Mouse (Mus musculus) layer of hippocampus, adult 2 months (tissue): ENCODE measurements at regions not wholly inside any gene's neighbourhood (a gene's known extent, or its start where the extent isn't known, plus 50 kb on each side); places are given as distances from the start of the nearest gene placed in this dataset.

Source experiments
- DNase-seq, 2 experiments: peaks; one replicate each; pipeline ENCODE4 v3.0.0; 2022; ENCODE audit warnings: low spot score in 2 of 2
- H3K27ac ChIP-seq: fragments of 200-600 bp; 2 replicates; pipeline ENCODE4 v1.8.1; 2022
- H3K4me3 ChIP-seq: fragments of 200-600 bp; 2 replicates; pipeline ENCODE4 v1.8.1; 2022; ENCODE audit warnings: mild to moderate bottlenecking
- CTCF ChIP-seq: fragments of 200-600 bp; conservative IDR thresholded peaks from 2 replicates; pipeline ENCODE4 v1.8.1; 2022; ENCODE audit warnings: antibody characterized with exemption, mild to moderate bottlenecking, moderate library complexity

- Histone ChIP-seq H3K4me3 (no peak overlapping the region), H3K27ac (no peak overlapping the region)
- DNase-seq, result no peak
- no peak for TF ChIP-seq CTCF
These were observed 167.2 kb upstream of the Dapk1 start for GRCm38 (mm10) chr13:60434221-60435210.

GRCm38 (mm10) chr13:60435333-60435732 is 166.4 kb upstream of the Dapk1 start:
- DNase-seq, result no peak
- H3K27ac ChIP-seq, result no peak overlapping the region
- no peak overlapping the region for H3K4me3 ChIP-seq
- no peak for TF ChIP-seq CTCF

DNA sequence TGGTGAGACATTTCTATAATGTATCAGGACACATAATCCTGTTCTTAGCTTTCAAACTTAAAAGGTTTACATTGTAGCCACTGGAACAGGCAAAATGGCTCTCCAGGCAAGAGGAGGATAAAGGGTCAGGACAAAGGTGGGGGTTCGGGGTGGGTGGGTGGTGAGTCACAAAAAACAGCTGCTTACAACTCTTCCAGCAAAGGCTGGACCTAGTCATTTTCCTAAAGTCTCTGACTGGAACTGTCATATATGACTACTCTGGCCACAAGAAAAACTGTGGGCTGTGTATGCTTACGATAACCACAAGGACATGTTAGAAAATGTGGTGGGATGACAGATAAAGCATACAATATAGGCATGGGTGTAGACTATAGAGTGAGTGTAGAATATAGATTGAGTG is 163.6 kb upstream of the Dapk1 start:
- Histone ChIP-seq H3K27ac (no peak overlapping the region), H3K4me3 (no peak overlapping the region)
- no peak for TF ChIP-seq CTCF
- no peak for DNase-seq

DNA sequence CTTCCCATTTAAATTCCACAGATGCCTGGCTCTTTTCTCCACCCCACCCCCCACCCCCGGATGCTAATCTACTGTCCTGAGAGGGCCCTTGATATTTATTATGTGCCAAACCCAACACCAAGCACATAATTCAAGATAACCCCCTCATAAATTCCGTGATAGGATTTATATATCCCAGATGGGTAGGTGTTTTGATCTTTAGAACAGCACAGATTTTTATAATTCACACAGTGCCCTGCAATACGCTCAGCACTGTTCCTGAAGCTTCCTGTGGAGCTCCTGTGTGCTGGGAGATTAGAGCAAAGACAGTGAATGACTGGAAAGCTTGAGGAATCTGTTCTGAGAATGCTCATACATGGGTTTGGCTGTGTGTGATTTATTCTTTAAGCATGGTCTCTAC is 161.2 kb upstream of the Dapk1 start:
- DNase-seq, result no peak
- no peak for TF ChIP-seq CTCF

GRCm38 (mm10) chr13:60445164-60445563 is 156.6 kb upstream of the Dapk1 start:
- no peak for TF ChIP-seq CTCF
- DNase-seq, result no peak
- Histone ChIP-seq H3K27ac (no peak overlapping the region), H3K4me3 (no peak overlapping the region)

More for the DNA sequence above, 161.2 kb upstream of the Dapk1 start:
- Histone ChIP-seq H3K4me3 (no peak overlapping the region), H3K27ac (no peak overlapping the region)

GRCm38 (mm10) chr13:60446926-60447325 is 154.8 kb upstream of the Dapk1 start:
- H3K4me3 ChIP-seq, result no peak overlapping the region
- no peak overlapping the region for H3K27ac ChIP-seq
- peak; percentile 63 for TF ChIP-seq CTCF
- no peak for DNase-seq

DNA sequence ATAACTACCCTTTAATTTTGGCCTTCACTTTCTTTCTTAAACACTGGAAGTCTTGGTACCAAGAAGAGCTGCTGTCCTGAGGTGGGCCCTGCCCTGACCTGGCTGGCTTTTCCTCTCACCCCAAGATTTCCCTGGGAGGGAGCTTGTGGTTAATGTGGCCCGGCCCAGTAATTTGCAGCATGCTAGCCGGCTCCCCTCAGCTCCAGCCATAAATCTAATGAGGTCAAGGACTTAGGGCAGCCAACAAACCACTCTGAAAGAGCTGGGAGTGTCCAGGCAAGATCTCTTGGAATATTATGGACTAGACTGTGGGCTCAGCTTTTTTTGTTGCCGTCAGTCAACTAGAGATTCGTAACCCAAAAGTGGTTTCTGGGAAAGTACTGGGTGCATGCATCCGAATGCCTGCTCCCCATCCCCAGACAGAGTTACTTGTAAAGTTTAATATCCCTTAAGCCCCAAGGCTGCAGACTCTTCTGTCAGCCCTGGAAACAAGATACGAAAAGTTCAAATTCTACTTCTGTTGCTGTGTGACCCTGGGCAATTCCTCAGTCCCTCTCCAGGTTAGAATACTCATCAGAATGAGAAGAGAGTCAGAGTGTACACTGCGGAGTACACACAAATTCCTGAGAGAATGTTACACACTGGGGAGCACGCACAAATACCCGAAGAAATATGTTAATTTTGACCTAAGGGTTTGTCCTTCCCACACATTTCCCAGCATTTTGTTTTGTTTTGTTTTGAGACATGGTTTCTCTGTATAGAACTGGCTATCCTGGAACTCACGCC is 150.8 kb upstream of the Dapk1 start:
- TF ChIP-seq CTCF, result no peak
- no peak overlapping the region for H3K4me3 ChIP-seq
- no peak for DNase-seq

GRCm38 (mm10) chr13:60453821-60454483 is 147.8 kb upstream of the Dapk1 start:
- H3K4me3 ChIP-seq, result no peak overlapping the region
- no peak for TF ChIP-seq CTCF
- no peak overlapping the region for H3K27ac ChIP-seq
- DNase-seq, result no peak

More for the DNA sequence above, 150.8 kb upstream of the Dapk1 start:
- H3K27ac ChIP-seq, result no peak overlapping the region

- no peak for DNase-seq
- no peak for TF ChIP-seq CTCF
- no peak overlapping the region for H3K27ac ChIP-seq
- H3K4me3 ChIP-seq, result no peak overlapping the region; the same call in 1 of the 2 replicates
These were observed 146.6 kb upstream of the Dapk1 start for GRCm38 (mm10) chr13:60455033-60455619.

DNA sequence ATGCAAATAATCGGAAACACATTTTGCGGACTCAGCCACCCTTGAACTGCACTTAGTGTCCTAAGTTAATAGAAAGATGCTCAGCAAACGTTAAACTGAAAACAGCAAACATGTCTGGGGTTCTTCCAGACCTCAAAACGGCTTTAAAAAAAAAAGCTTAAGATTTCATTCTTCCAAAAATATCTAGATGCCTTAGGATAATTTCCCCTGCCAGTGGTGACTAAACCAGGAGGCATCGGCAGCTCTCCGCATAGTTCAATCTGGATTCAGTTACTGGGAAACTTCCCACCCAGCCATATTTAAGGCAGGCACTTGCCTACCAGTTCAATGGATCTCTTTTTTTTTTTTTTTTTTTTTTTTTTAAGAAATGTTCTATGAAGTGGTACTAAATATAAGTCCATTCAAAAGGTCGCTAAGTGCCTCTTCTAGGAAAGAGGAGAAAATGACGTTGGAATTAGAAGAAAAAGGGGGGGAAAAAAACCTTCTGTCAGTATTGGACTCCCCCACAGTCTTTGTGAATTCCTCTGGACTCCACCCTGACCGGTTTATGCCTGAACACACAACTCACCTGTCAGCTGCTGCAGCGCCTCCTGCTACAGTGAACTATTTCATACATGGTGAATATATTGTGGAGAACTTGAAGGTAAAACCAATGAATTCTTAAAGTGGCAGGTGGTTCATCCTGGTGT is 145.7 kb upstream of the Dapk1 start:
- DNase-seq, result no peak
- no peak for TF ChIP-seq CTCF
- Histone ChIP-seq H3K4me3 (no peak overlapping the region), H3K27ac (no peak overlapping the region)

DNA sequence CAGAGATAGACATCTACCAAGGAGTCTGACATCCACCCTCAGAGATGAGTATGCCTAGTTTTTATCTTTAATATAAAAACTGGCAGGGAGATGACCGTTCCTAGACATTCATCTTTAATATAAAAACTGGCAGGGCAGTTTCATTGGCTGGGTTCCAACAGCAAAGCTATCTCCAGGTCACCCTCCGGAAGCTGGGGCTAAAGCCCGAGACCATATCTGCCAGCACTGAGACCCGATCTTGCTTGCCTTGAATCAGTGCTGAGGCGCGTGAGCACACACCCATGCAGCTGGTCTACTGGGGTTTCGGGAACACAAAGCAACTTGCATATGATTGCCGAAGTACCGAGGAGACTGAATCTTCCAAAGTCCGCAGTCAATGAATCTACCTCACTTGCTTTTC is 144.5 kb upstream of the Dapk1 start:
- TF ChIP-seq CTCF, result no peak
- Histone ChIP-seq H3K27ac (no peak overlapping the region), H3K4me3 (no peak overlapping the region)
- DNase-seq, result no peak

DNA sequence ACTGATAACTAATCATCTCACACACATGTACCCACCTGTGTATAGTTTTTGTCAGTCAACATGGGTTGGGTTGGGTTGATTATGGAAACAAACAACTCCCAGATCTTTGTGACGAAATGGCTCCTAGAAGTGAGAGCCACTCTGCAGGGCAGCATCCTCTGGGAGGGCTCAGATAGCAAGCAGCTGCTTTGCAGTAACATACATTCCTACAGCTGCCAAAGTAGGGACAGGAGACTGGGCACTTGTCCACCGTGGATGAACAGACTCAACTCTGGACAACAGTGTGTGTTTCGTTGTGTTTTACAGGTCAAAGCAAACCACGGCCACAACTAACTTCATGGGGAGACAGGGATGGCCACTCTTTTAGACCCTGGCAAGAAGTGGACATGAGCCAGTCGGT is 142.7 kb upstream of the Dapk1 start:
- H3K4me3 ChIP-seq, result no peak overlapping the region
- no peak for TF ChIP-seq CTCF
- no peak overlapping the region for H3K27ac ChIP-seq
- no peak for DNase-seq
